Mouse (Mus musculus) heart, postnatal 0 days (tissue): ENCODE results near the gene Hadh.

Experiments used
- CTCF ChIP-seq: IDR thresholded peaks from 2 replicates; pipeline ENCODE4 v1.5.1; 2016; ENCODE audit warnings: antibody characterized with exemption, control low read depth, low read depth
- EP300 ChIP-seq: IDR thresholded peaks from 2 replicates; pipeline ENCODE4 v1.6.1; 2016; ENCODE audit warnings: antibody characterized with exemption, low read depth

DNA sequence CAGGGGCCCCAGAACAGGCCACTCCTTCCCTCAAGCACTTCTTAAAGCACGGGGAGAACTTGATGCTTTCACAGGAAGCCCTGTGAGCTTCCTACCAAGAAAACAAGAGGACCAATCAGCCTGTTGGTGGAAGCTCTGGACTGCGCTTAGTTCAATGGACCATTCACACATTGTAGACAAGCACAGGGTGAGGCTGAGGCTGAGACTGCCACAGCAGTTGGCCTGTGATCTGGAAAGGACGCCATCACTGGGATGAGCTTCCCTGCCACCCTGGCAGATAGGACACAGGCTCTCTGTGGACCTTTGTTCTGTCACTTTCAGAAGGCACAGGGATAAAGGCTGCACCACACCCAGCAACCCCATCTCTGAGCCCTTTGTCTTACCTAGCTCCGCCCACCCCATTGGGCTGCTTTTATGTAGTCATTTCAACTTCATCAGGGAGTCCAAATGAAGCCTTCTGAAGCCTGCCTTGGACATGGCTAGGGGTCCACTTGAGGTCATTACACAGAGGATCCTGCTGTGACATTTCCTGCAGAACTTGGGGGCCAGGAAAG lies 44.1 kb upstream of the Hadh start:
- no peak for TF ChIP-seq CTCF
- TF ChIP-seq EP300, result no peak
